Mouse (Mus musculus): Measurements from ENCODE around the gene Babam2. TPM values are rescaled to one million over a fixed set of nuclear protein-coding genes. Genes with fewer than 3 reads are reported as not detected.
"Not testable (repeated sequence)": the region's sequence is repeated elsewhere in the genome, so short reads cannot be mapped to it uniquely, and the experiment has no call there.

Gene Babam2
- polyA plus RNA-seq, 1 experiment from 2014 or later = 30.2 TPM

GRCm38 (mm10) chr5:31972416-31972815, 274.9 kb downstream of the Babam2 start:
- 88% methylated on average over 1 of the region's 1 CpGs for WGBS
- not testable (repeated sequence) for H3K9ac ChIP-seq (ENCODE audit: low read length); H3K27ac ChIP-seq (replicated peaks; ENCODE audit: low read depth, low read length); H3K27me3 ChIP-seq (ENCODE audit: control insufficient read depth, insufficient read depth, low read length); H3K4me2 ChIP-seq (ENCODE audit: low read depth, severe bottlenecking); H3K9me3 ChIP-seq (ENCODE audit: control insufficient read depth, low read length); DNase-seq (ENCODE audit: low spot score); H3K4me1 ChIP-seq (ENCODE audit: control insufficient read depth, insufficient read depth, low read length); H3K4me3 ChIP-seq (ENCODE audit: low read depth, low read length); ATAC-seq (ENCODE audit: insufficient number of reproducible peaks, low FRiP score, low TSS enrichment, low read depth); H3K36me3 ChIP-seq (ENCODE audit: control insufficient read depth, insufficient read depth, low read length)

DNA sequence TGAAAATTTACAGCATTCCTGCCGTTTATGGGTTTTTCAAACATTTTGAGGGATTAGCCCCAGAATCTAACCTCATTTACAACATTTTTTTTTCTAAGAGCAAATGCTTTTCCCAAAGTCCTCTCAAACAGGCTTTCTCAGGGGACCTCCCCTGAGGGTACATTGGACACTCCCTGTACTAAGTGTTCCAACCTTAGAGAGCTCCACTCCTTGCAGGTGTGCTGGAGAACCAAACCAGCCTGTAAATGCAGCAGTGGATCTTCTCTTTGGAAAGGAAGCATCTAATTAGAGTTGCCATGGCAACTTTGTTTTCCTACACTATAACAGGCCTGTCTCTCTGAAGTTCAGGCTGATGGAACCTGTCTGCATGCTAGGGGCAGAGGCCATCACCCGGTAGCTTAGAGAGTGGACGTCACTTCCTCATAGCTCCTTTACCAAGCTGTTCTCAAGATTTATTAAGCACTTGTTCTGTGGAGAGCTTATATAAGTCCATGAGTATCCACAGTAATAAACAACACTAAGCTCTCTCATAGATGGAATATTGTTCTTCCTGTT, 277.2 kb downstream of the Babam2 start:
- DNase-seq (ENCODE audit: low spot score) (no peak), ATAC-seq (ENCODE audit: insufficient number of reproducible peaks, low FRiP score, low TSS enrichment, low read depth) (no peak)
- Histone ChIP-seq H3K9ac (ENCODE audit: low read length) (no peak overlapping the region), H3K27me3 (ENCODE audit: control insufficient read depth, insufficient read depth, low read length) (no peaks in the 10 kb centered on the region), H3K27ac (replicated peaks; ENCODE audit: low read depth, low read length) (no peak overlapping the region), H3K4me2 (ENCODE audit: low read depth, severe bottlenecking) (no peak overlapping the region), H3K4me1 (ENCODE audit: control insufficient read depth, insufficient read depth, low read length) (no peaks in the 10 kb centered on the region), H3K9me3 (ENCODE audit: control insufficient read depth, low read length) (no peaks in the 10 kb centered on the region), H3K4me3 (ENCODE audit: low read depth, low read length) (no peak overlapping the region), H3K36me3 (ENCODE audit: control insufficient read depth, insufficient read depth, low read length) (no peaks in the 10 kb centered on the region)
- WGBS = 34% methylated on average over 3 of the region's 3 CpGs

DNA sequence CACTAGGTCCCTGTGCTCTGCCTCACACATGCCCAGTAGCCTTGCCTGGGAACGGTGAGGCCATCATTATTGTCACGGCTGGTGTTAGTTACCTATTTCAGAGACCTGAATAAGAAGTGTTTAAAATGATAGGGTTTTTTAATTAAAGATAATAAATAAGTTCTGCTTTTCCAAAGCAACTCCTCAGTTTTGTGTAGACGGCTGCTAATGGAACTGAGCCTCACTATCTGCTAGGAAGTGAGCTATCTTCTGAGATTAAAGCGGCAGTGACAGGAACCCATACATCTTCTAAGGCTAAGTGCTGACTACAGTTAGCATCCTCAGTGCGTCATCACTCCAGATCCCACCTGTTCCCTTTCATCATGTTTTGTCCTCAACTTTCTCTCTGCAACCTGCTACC, 284.6 kb downstream of the Babam2 start:
- no peak overlapping the region for H3K27ac ChIP-seq (replicated peaks; ENCODE audit: low read depth, low read length)
- DNase-seq (ENCODE audit: low spot score) = no peak
- 72% methylated on average over 5 of the region's 5 CpGs for WGBS
- H3K4me2 ChIP-seq (ENCODE audit: low read depth, severe bottlenecking) = no peak overlapping the region
- H3K27me3 ChIP-seq (ENCODE audit: control insufficient read depth, insufficient read depth, low read length) = no peaks in the 10 kb centered on the region
- no peak overlapping the region for H3K4me3 ChIP-seq (ENCODE audit: low read depth, low read length)
- H3K9ac ChIP-seq (ENCODE audit: low read length) = no peak overlapping the region
- no peaks in the 10 kb centered on the region for H3K4me1 ChIP-seq (ENCODE audit: control insufficient read depth, insufficient read depth, low read length)
- H3K36me3 ChIP-seq (ENCODE audit: control insufficient read depth, insufficient read depth, low read length) = no peaks in the 10 kb centered on the region
- H3K9me3 ChIP-seq (ENCODE audit: control insufficient read depth, low read length) = no peaks in the 10 kb centered on the region
- ATAC-seq (ENCODE audit: insufficient number of reproducible peaks, low FRiP score, low TSS enrichment, low read depth) = no peak

GRCm38 (mm10) chr5:31983161-31983560, 285.7 kb downstream of the Babam2 start:
- H3K4me3 ChIP-seq (ENCODE audit: low read depth, low read length) = no peak overlapping the region
- H3K4me1 ChIP-seq (ENCODE audit: control insufficient read depth, insufficient read depth, low read length) = no peaks in the 10 kb centered on the region
- no peak overlapping the region for H3K27ac ChIP-seq (replicated peaks; ENCODE audit: low read depth, low read length)
- ATAC-seq (ENCODE audit: insufficient number of reproducible peaks, low FRiP score, low TSS enrichment, low read depth) (no peak), DNase-seq (ENCODE audit: low spot score) (no peak)
- WGBS = 69% methylated on average over 7 of the region's 7 CpGs
- H3K36me3 ChIP-seq (ENCODE audit: control insufficient read depth, insufficient read depth, low read length) = no peaks in the 10 kb centered on the region
- H3K4me2 ChIP-seq (ENCODE audit: low read depth, severe bottlenecking) = no peak overlapping the region
- H3K9me3 ChIP-seq (ENCODE audit: control insufficient read depth, low read length) = no peaks in the 10 kb centered on the region
- H3K27me3 ChIP-seq (ENCODE audit: control insufficient read depth, insufficient read depth, low read length) = no peaks in the 10 kb centered on the region
- H3K9ac ChIP-seq (ENCODE audit: low read length) = no peak overlapping the region

DNA sequence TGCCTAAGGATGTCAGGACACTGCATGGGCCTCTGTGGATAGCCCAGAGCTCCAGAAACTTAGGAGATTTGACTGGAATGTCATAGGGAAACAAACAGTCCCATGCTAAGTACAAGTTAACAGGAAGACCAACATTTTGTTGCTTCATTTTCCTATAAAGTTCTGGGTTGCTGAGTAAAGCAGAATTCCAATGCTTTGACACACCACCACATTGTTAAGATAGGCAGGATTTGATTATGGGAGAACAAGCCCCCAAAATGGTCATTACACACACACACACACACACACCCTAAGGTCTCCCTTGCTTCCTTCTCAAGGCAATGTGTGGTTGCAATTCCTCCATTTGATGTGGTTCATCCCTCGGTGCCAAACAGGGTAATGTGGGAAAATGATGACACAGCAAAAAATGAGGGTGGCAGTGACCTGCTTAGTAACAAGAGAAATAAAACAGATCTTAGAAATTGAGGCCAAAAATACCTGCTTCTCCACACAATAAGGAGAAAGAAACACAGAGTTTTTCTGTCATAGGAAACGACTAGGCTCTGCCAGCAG, 286.4 kb downstream of the Babam2 start:
- Histone ChIP-seq H3K4me2 (ENCODE audit: low read depth, severe bottlenecking) (no peak overlapping the region), H3K4me3 (ENCODE audit: low read depth, low read length) (no peak overlapping the region), H3K4me1 (ENCODE audit: control insufficient read depth, insufficient read depth, low read length) (no peaks in the 10 kb centered on the region), H3K36me3 (ENCODE audit: control insufficient read depth, insufficient read depth, low read length) (no peaks in the 10 kb centered on the region), H3K27ac (replicated peaks; ENCODE audit: low read depth, low read length) (no peak overlapping the region), H3K9me3 (ENCODE audit: control insufficient read depth, low read length) (no peaks in the 10 kb centered on the region), H3K27me3 (ENCODE audit: control insufficient read depth, insufficient read depth, low read length) (no peaks in the 10 kb centered on the region), H3K9ac (ENCODE audit: low read length) (no peak overlapping the region)
- 82% methylated on average over 2 of the region's 2 CpGs for WGBS
- DNase-seq (ENCODE audit: low spot score) = no peak
- ATAC-seq (ENCODE audit: insufficient number of reproducible peaks, low FRiP score, low TSS enrichment, low read depth) = no peak

- Histone ChIP-seq H3K27ac (replicated peaks; ENCODE audit: low read depth, low read length) (no peak overlapping the region), H3K36me3 (ENCODE audit: control insufficient read depth, insufficient read depth, low read length) (no peaks in the 10 kb centered on the region), H3K27me3 (ENCODE audit: control insufficient read depth, insufficient read depth, low read length) (no peaks in the 10 kb centered on the region), H3K4me1 (ENCODE audit: control insufficient read depth, insufficient read depth, low read length) (no peaks in the 10 kb centered on the region), H3K9me3 (ENCODE audit: control insufficient read depth, low read length) (no peaks in the 10 kb centered on the region), H3K4me3 (ENCODE audit: low read depth, low read length) (no peak overlapping the region), H3K4me2 (ENCODE audit: low read depth, severe bottlenecking) (no peak overlapping the region), H3K9ac (ENCODE audit: low read length) (no peak overlapping the region)
- no peak for ATAC-seq (ENCODE audit: insufficient number of reproducible peaks, low FRiP score, low TSS enrichment, low read depth)
- 91% methylated on average over 13 of the region's 13 CpGs for WGBS
- no peak for DNase-seq (ENCODE audit: low spot score)
These were observed 287.0 kb downstream of the Babam2 start for GRCm38 (mm10) chr5:31984369-31984961.

DNA sequence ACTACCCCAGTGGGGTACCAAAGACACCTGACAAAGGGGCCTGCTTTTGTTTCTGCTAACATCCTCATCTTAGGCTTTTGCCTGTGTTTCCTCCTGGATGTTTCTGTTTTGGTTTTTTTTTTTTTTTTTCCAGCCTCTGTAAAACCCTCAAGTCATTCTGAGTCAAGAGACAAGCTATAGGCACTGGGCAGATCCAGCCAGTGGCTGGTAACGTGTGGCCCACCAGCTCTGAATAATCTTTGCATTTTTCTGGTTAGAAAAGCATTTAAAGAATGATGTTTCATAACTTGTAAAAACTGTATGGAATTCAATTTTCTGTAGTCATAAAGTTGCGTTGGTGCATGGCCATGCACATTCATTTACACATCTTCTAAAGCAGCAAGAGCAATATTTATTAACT, 287.5 kb downstream of the Babam2 start:
- no peak for DNase-seq (ENCODE audit: low spot score)
- Histone ChIP-seq H3K4me2 (ENCODE audit: low read depth, severe bottlenecking) (no peak overlapping the region), H3K27ac (replicated peaks; ENCODE audit: low read depth, low read length) (no peak overlapping the region), H3K27me3 (ENCODE audit: control insufficient read depth, insufficient read depth, low read length) (no peaks in the 10 kb centered on the region), H3K9ac (ENCODE audit: low read length) (no peak overlapping the region), H3K9me3 (ENCODE audit: control insufficient read depth, low read length) (no peaks in the 10 kb centered on the region), H3K4me3 (ENCODE audit: low read depth, low read length) (no peak overlapping the region), H3K36me3 (ENCODE audit: control insufficient read depth, insufficient read depth, low read length) (no peaks in the 10 kb centered on the region), H3K4me1 (ENCODE audit: control insufficient read depth, insufficient read depth, low read length) (no peaks in the 10 kb centered on the region)
- no peak for ATAC-seq (ENCODE audit: insufficient number of reproducible peaks, low FRiP score, low TSS enrichment, low read depth)
- WGBS = 91% methylated on average over 2 of the region's 2 CpGs

DNA sequence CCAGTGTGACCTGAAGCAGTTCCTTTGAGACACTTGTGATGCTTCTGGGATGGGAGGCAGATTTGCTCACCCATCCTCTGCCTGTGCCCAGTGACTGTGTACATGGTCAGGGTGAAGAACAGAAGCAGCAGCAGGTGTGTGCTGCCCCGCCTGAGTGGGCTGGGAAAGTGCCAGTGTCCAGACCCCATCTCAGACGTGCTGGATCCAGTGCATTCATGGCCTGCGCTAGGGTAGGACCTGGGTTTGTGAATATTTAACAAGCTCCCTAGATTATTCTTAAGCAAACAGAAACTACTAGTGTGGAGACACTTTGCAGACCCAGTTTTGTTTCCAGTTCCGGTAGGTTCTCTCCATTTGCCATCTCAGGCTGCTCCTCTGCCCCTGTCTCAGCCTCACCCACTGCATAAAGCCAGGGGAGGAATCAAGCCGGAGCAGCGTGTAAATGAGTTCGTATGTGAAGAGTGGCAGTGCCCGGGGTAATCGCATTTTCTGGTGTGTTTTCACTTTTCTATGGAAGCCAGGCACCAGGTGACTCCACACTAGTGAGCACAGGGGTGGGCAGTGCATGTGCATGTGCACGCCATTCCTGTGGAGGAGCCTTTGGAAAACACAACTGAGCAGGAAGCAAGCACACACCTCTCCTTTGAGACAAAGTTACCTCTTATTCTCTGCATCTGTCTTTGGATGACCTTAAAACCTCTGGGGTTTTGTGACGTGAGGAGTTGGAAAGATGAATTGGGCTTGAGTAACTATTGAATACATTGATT, 290.2 kb downstream of the Babam2 start:
- no peaks in the 10 kb centered on the region for H3K9me3 ChIP-seq (ENCODE audit: control insufficient read depth, low read length)
- no peak overlapping the region for H3K27ac ChIP-seq (replicated peaks; ENCODE audit: low read depth, low read length)
- no peak overlapping the region for H3K4me2 ChIP-seq (ENCODE audit: low read depth, severe bottlenecking)
- ATAC-seq (ENCODE audit: insufficient number of reproducible peaks, low FRiP score, low TSS enrichment, low read depth) = no peak
- no peaks in the 10 kb centered on the region for H3K4me1 ChIP-seq (ENCODE audit: control insufficient read depth, insufficient read depth, low read length)
- 92% methylated on average over 11 of the region's 11 CpGs for WGBS
- H3K27me3 ChIP-seq (ENCODE audit: control insufficient read depth, insufficient read depth, low read length) = no peaks in the 10 kb centered on the region
- DNase-seq (ENCODE audit: low spot score) = no peak
- H3K36me3 ChIP-seq (ENCODE audit: control insufficient read depth, insufficient read depth, low read length) = no peaks in the 10 kb centered on the region
- no peak overlapping the region for H3K4me3 ChIP-seq (ENCODE audit: low read depth, low read length)
- no peak overlapping the region for H3K9ac ChIP-seq (ENCODE audit: low read length)
